In the genomic region with DNA sequence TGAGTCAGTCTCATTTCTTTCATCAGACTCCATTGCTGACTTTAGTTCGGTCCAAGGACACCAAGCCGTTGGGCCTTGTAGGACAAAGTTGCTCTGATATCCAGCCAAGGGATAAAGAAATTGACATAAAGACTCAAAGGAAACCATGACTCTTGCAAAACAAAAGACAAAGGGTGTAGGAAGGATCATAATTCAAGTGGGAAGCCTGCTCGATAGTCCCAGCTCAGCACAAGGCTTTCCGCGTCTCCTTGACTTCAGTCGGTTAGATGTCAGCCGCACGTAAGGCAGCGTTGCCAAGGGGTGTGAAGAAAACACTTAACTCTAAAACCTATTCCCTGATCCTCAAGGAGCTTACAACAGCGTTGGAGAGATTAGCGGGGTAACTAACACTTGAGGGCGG, we compare ENCODE assay signal across 8 mouse cellular contexts. TPM values are rescaled to one million over a fixed set of nuclear protein-coding genes. Genes with fewer than 3 reads are reported as not detected.
DNase-seq lines count a peak whose midpoint lies in the region; ATAC-seq and TF ChIP-seq lines count a peak whose summit lies in the region.

No protein-coding gene starts in this region.

- H3K9me3 ChIP-seq in lung, postnatal 0 days (ENCODE audit: low read length), result no peaks in the 10 kb centered on the region
- peaks cover 5% of the 10 kb centered on the region; the same call in 1 of the 2 replicates for H3K9me3 ChIP-seq in limb, embryonic 12.5 days

- no peaks in the 10 kb centered on the region; the same call in 1 of the 2 replicates for H3K4me1 ChIP-seq in lung, postnatal 0 days (ENCODE audit: insufficient read depth, low read depth, low read length)
- peaks cover 9% of the 10 kb centered on the region; the same call in 1 of the 2 replicates for H3K4me1 ChIP-seq in limb, embryonic 12.5 days (replicated peaks)

- H3K4me3 ChIP-seq in lung, postnatal 0 days (ENCODE audit: low read depth, low read length), result peak overlapping the region; percentile 81
- peak overlapping the region; percentile 78 for H3K4me3 ChIP-seq in limb, embryonic 12.5 days (replicated peaks)

- 51% methylated on average over 12 of the region's 12 CpGs for WGBS in lung, postnatal 0 days
- WGBS in limb, embryonic 12.5 days, result 72% methylated on average over 12 of the region's 12 CpGs

- peak overlapping the region; percentile 87 for H3K4me2 ChIP-seq in lung, postnatal 0 days (replicated peaks; ENCODE audit: low read depth, low read length)
- H3K4me2 ChIP-seq in limb, embryonic 12.5 days, result peak overlapping the region; percentile 66

- no peak for TF ChIP-seq CTCF in lung, postnatal 0 days (IDR thresholded peaks at IDR 0.05)

- no peaks in the 10 kb centered on the region for H3K27me3 ChIP-seq in lung, postnatal 0 days (replicated peaks; ENCODE audit: insufficient read depth, low read length)
- H3K27me3 ChIP-seq in limb, embryonic 12.5 days, result no peaks in the 10 kb centered on the region

- no peak for TF ChIP-seq EP300 in lung, postnatal 0 days (IDR thresholded peaks at IDR 0.05)

- H3K27ac ChIP-seq in lung, postnatal 0 days (ENCODE audit: low read length), result peak overlapping the region; percentile 87
- H3K27ac ChIP-seq in limb, embryonic 12.5 days, result peak overlapping the region; percentile 97

- H3K9ac ChIP-seq in lung, postnatal 0 days (replicated peaks; ENCODE audit: low read depth), result peak overlapping the region; percentile 82; the same call in 1 of the 2 replicates
- H3K9ac ChIP-seq in limb, embryonic 12.5 days (replicated peaks), result peak overlapping the region; percentile 97; the same call in 1 of the 2 replicates

- peak; percentile 39 for ATAC-seq in lung, postnatal 0 days
- no peak for ATAC-seq in limb, embryonic 12.5 days (ENCODE audit: insufficient number of reproducible peaks, insufficient read depth, low FRiP score, low TSS enrichment, low read depth)
- no peak for ATAC-seq in erythroid progenitor cell, adult 5-6 weeks (replicated peaks; ENCODE audit: low FRiP score, poor library complexity, severe bottlenecking)

- DNase-seq in adrenal gland, postnatal 14 days, result peak; percentile 54
- no peak for DNase-seq in adrenal gland, adult 2 months
- DNase-seq in lung, postnatal 0 days (ENCODE audit: low spot score), result no peak
- DNase-seq in lung, postnatal 10 days, result no peak
- DNase-seq in retina, embryonic 14.5 days (ENCODE audit: low spot score), result peak; percentile 3
- DNase-seq in frontal cortex, postnatal 36 days (ENCODE audit: low spot score in 2 of 2), result no peak

- no peaks in the 10 kb centered on the region for H3K36me3 ChIP-seq in lung, postnatal 0 days (ENCODE audit: insufficient read depth, low read length)
- H3K36me3 ChIP-seq in limb, embryonic 12.5 days, result peaks cover 2% of the 10 kb centered on the region; the same call in 1 of the 2 replicates

RNA-seq across cellular contexts. Expression of a gene that starts 0.5 kb away (rescaled TPM):
- total RNA-seq in adrenal gland, postnatal 14 days (2021), result 13.2 and 13.3 TPM in 2 replicates
- total RNA-seq in adrenal gland, adult 2 months (2021), result 1 to 10 TPM; 7.5 to 8.3 TPM
- 1.8 and 2.0 TPM in 2 replicates for polyA plus RNA-seq in adrenal gland, adult 2 months (2012; rRNA removed)
- 5.8 and 7.2 TPM in 2 replicates for polyA plus RNA-seq in lung, postnatal 0 days (2015; fragmentation: Nextera tagmentation; extraction: Ambion mirVana)
- polyA plus RNA-seq in limb, embryonic 12.5 days (2016; fragmentation: Nextera tagmentation; extraction: Ambion mirVana), result 17.0 and 17.4 TPM in 2 replicates
- 22.6 and 28.5 TPM in 2 replicates for total RNA-seq in erythroid progenitor cell, adult 5-6 weeks (2015; ENCODE audit: low replicate concordance)
- 47.7 and 51.0 TPM in 2 replicates for total RNA-seq in erythroid progenitor cell, adult 5-6 weeks (2017; ENCODE audit: low replicate concordance)

Comparison
In these comparisons a context has a peak if more than half of its experiments do, and no peak if none do; other contexts are left out.
1. DNase-seq: peak in adrenal gland, postnatal 14 days (single experiment) and retina, embryonic 14.5 days (single experiment); none in adrenal gland, adult 2 months (single experiment), lung, postnatal 0 days (single experiment), lung, postnatal 10 days (single experiment) and frontal cortex, postnatal 36 days (0 of 2).